7 mouse cellular contexts compared by ENCODE assay signal in genomic region chr4:12140592-12141062, GRCm38 (mm10). TPM values are rescaled to one million over a fixed set of nuclear protein-coding genes. Genes with fewer than 3 reads are reported as not detected.
A peak's percentile ranks its signal among the peaks of the same experiment; 100 is the strongest.
DNase-seq lines count a peak whose midpoint lies in the region; ATAC-seq and TF ChIP-seq lines count a peak whose summit lies in the region.
"Not testable (repeated sequence)": the region's sequence is repeated elsewhere in the genome, so short reads cannot be mapped to it uniquely, and the experiment has no call there.

No protein-coding gene starts in this region.

- WGBS in hindbrain, embryonic 15.5 days = 3% methylated on average over 24 of the region's 40 CpGs

- not testable (repeated sequence) for H3K9me3 ChIP-seq in hindbrain, embryonic 15.5 days

- H3K27me3 ChIP-seq in hindbrain, embryonic 15.5 days = not testable (repeated sequence)

- H3K4me3 ChIP-seq in gastrocnemius, adult 2 months = peak overlapping the region; percentile 69
- peak overlapping the region; percentile 49 for H3K4me3 ChIP-seq in hindbrain, embryonic 15.5 days
- peak overlapping the region; percentile 44 for H3K4me3 ChIP-seq in left cerebral cortex, adult 2 months

- peak overlapping the region; percentile 48 for H3K9ac ChIP-seq in hindbrain, embryonic 15.5 days

- peak; percentile 84 for ATAC-seq in hindbrain, embryonic 15.5 days (ENCODE audit: low FRiP score, low read depth)
- ATAC-seq in neutrophil, adult 5-6 weeks (ENCODE audit: extremely low read depth, insufficient number of reproducible peaks, low FRiP score, poor library complexity, severe bottlenecking) = peak; percentile 39; the same call in 1 of the 2 replicates

- not testable (repeated sequence) for H3K4me1 ChIP-seq in hindbrain, embryonic 15.5 days (replicated peaks)

- peak overlapping the region; percentile 54 for H3K27ac ChIP-seq in gastrocnemius, adult 2 months
- H3K27ac ChIP-seq in hindbrain, embryonic 15.5 days (replicated peaks) = peak overlapping the region; percentile 63
- not testable (repeated sequence) for H3K27ac ChIP-seq in left cerebral cortex, adult 2 months

- peak overlapping the region; percentile 50 for H3K4me2 ChIP-seq in hindbrain, embryonic 15.5 days

- peak; percentile 27 for DNase-seq in adrenal gland, adult 2 months
- DNase-seq in embryo, embryonic 10 days (ENCODE audit: low spot score) = peak; percentile 6
- peak; percentile 18 for DNase-seq in gastrocnemius, adult 2 months
- not testable (repeated sequence) for DNase-seq in left cerebral cortex, adult 2 months (ENCODE audit: extremely low spot score in 1 of 2, low spot score in 2 of 2)
- peak; percentile 8 for DNase-seq in lung, postnatal 14 days

- H3K36me3 ChIP-seq in hindbrain, embryonic 15.5 days = not testable (repeated sequence)

- intact Hi-C loops in gastrocnemius, adult 2 months (cut with DNase I); left cerebral cortex, adult 2 months (cut with DNase I): not testable (repeated sequence)

- TF ChIP-seq CTCF in gastrocnemius, adult 2 months (IDR thresholded peaks at IDR 0.05); left cerebral cortex, adult 2 months (IDR thresholded peaks at IDR 0.05): not testable (repeated sequence)

RNA-seq across cellular contexts. Expression of gene Rbm12b1, which starts 0.6 kb away (rescaled TPM):
- 1 to 10 TPM; 8.7 to 9.2 TPM for total RNA-seq in adrenal gland, adult 2 months (2021)
- 2.7 and 3.1 TPM in 2 replicates for polyA plus RNA-seq in adrenal gland, adult 2 months (2012; rRNA removed)
- 1 to 10 TPM; 2.7 to 5.2 TPM for total RNA-seq in gastrocnemius, adult 2 months (2021)
- 7.6 and 8.5 TPM in 2 replicates for polyA plus RNA-seq in hindbrain, embryonic 15.5 days (2015; fragmentation: Nextera tagmentation; extraction: Ambion mirVana)
- 10 to 100 TPM; 17.0 to 22.9 TPM for total RNA-seq in left cerebral cortex, adult 2 months (2021)
- total RNA-seq in neutrophil, adult 5-6 weeks (2017) = 30.6 and 32.0 TPM in 2 replicates

RNA-seq across cellular contexts. Expression of gene Fam92a, which starts 31.2 kb away (rescaled TPM):
- total RNA-seq in adrenal gland, adult 2 months (2021) = 10 to 100 TPM; 32.3 to 38.2 TPM
- polyA plus RNA-seq in adrenal gland, adult 2 months (2012; rRNA removed) = 2.6 and 4.4 TPM in 2 replicates
- 1 to 10 TPM; 8.5 to 9.3 TPM for total RNA-seq in gastrocnemius, adult 2 months (2021)
- polyA plus RNA-seq in hindbrain, embryonic 15.5 days (2015; fragmentation: Nextera tagmentation; extraction: Ambion mirVana) = 93.4 and 94.0 TPM in 2 replicates
- total RNA-seq in left cerebral cortex, adult 2 months (2021) = 10 to 100 TPM; 79.5 to 80.9 TPM
- 0.98 and 5.9 TPM in 2 replicates for total RNA-seq in neutrophil, adult 5-6 weeks (2017)

RNA-seq across cellular contexts. Expression of gene Rbm12b2, which starts 51.4 kb away (rescaled TPM):
- total RNA-seq in adrenal gland, adult 2 months (2021) = 10 to 100 TPM in 1 of 2 experiments, 1 to 10 TPM in 1; 9.5 to 10.1 TPM
- polyA plus RNA-seq in adrenal gland, adult 2 months (2012; rRNA removed) = 0.26 and 0.35 TPM in 2 replicates
- total RNA-seq in gastrocnemius, adult 2 months (2021) = 1 to 10 TPM; 4.3 to 5.9 TPM
- polyA plus RNA-seq in hindbrain, embryonic 15.5 days (2015; fragmentation: Nextera tagmentation; extraction: Ambion mirVana) = 12.3 and 13.0 TPM in 2 replicates
- total RNA-seq in left cerebral cortex, adult 2 months (2021) = 10 to 100 TPM; 20.4 to 21.9 TPM
- 54.1 and 61.1 TPM in 2 replicates for total RNA-seq in neutrophil, adult 5-6 weeks (2017)
